Mouse (Mus musculus) left cerebral cortex, postnatal 10 days (tissue): ENCODE results near the gene Dclk3. TPM values are rescaled to one million over a fixed set of nuclear protein-coding genes. Genes with fewer than 3 reads are reported as not detected.
A peak's percentile ranks its signal among the peaks of the same experiment; 100 is the strongest.

ENCODE experiments used
- DNase-seq, 2 experiments: peaks; one replicate each; pipeline ENCODE4 v3.0.0; 2021 to 2022; ENCODE audit warnings: low spot score in 2 of 2, mixed read lengths in 1 of 2; ENCODE audit errors: extremely low spot score in 1 of 2
- intact Hi-C: fragments of 180-260 bp; cut with DNase I; formaldehyde crosslinking; loops from one replicate; pipeline ENCODE4 v1.15.1; 2025
- total RNA-seq, 2 experiments: library from RNA; stranded (reverse); gene quantifications; 2 replicates each; pipeline ENCODE4 v1.2.3; 2021

Gene Dclk3
- total RNA-seq, 2 experiments from 2014 or later = 34.1 to 34.9 TPM

GRCm38 (mm10) chr9:111475281-111475680 lies 36.4 kb downstream of the Dclk3 start:
- intact Hi-C loops = loop anchor here (5.0 kb wide), 1 partner anchor 183 kb away; no protein-coding TSS in a partner anchor

GRCm38 (mm10) chr9:111475973-111476372 lies 37.1 kb downstream of the Dclk3 start:
- DNase-seq = no peak
- intact Hi-C loops = loop anchor here (5.0 kb wide), 1 partner anchor 184 kb away; no protein-coding TSS in a partner anchor

More at GRCm38 (mm10) chr9:111475281-111475680, 36.4 kb downstream of the Dclk3 start:
- no peak for DNase-seq

- intact Hi-C loops = loop anchor here (5.0 kb wide), 1 partner anchor 184 kb away; no protein-coding TSS in a partner anchor
- no peak for DNase-seq
Observed at GRCm38 (mm10) chr9:111476479-111477016, 37.7 kb downstream of the Dclk3 start.

- no peak for DNase-seq
- intact Hi-C loops = loop anchor here (2.0 to 5.0 kb wide), 2 partner anchors 122 to 187 kb away; no protein-coding TSS in a partner anchor
Observed at GRCm38 (mm10) chr9:111478853-111479490, 40.1 kb downstream of the Dclk3 start.

GRCm38 (mm10) chr9:111481011-111481410 lies 42.1 kb downstream of the Dclk3 start:
- no peak for DNase-seq
- intact Hi-C loops = no loop called here

- intact Hi-C loops = no loop called here
- DNase-seq = no peak
Observed at GRCm38 (mm10) chr9:111486645-111487477, 48.0 kb downstream of the Dclk3 start.

- DNase-seq = no peak
- intact Hi-C loops = no loop called here
Observed at GRCm38 (mm10) chr9:111490583-111490982, 51.7 kb downstream of the Dclk3 start.

- intact Hi-C loops = no loop called here
Observed at GRCm38 (mm10) chr9:111491280-111491679, 52.4 kb downstream of the Dclk3 start.

GRCm38 (mm10) chr9:111493490-111493889 lies 54.6 kb downstream of the Dclk3 start:
- intact Hi-C loops = no loop called here
- DNase-seq = no peak

More at GRCm38 (mm10) chr9:111491280-111491679, 52.4 kb downstream of the Dclk3 start:
- no peak for DNase-seq

- DNase-seq = peak; percentile 46 to 76
- intact Hi-C loops = no loop called here
Observed at GRCm38 (mm10) chr9:111495561-111495960, 56.7 kb downstream of the Dclk3 start.

GRCm38 (mm10) chr9:111497074-111497811 lies 58.4 kb downstream of the Dclk3 start:
- intact Hi-C loops = loop anchor here (1.0 kb wide), 1 partner anchor 421 kb away; no protein-coding TSS in a partner anchor

GRCm38 (mm10) chr9:111500211-111500610 lies 61.3 kb downstream of the Dclk3 start:
- intact Hi-C loops = no loop called here
- no peak for DNase-seq

More at GRCm38 (mm10) chr9:111497074-111497811, 58.4 kb downstream of the Dclk3 start:
- DNase-seq = peak; percentile 74 to 78

- DNase-seq = no peak
- intact Hi-C loops = no loop called here
Observed at GRCm38 (mm10) chr9:111506075-111506474, 67.2 kb downstream of the Dclk3 start.

- intact Hi-C loops = no loop called here
- DNase-seq = peak in 1 of 2 experiments; percentile 23
Observed at GRCm38 (mm10) chr9:111514586-111515473, 75.9 kb downstream of the Dclk3 start.

GRCm38 (mm10) chr9:111515536-111515935 lies 76.7 kb downstream of the Dclk3 start:
- DNase-seq = no peak
- intact Hi-C loops = no loop called here

GRCm38 (mm10) chr9:111522226-111522625 lies 83.3 kb downstream of the Dclk3 start:
- no peak for DNase-seq
- intact Hi-C loops = no loop called here

- no peak for DNase-seq
- intact Hi-C loops = no loop called here
Observed at GRCm38 (mm10) chr9:111523111-111523510, 84.2 kb downstream of the Dclk3 start.

GRCm38 (mm10) chr9:111523871-111524270 lies 85.0 kb downstream of the Dclk3 start:
- DNase-seq = no peak
- intact Hi-C loops = no loop called here
